In the genomic region with DNA sequence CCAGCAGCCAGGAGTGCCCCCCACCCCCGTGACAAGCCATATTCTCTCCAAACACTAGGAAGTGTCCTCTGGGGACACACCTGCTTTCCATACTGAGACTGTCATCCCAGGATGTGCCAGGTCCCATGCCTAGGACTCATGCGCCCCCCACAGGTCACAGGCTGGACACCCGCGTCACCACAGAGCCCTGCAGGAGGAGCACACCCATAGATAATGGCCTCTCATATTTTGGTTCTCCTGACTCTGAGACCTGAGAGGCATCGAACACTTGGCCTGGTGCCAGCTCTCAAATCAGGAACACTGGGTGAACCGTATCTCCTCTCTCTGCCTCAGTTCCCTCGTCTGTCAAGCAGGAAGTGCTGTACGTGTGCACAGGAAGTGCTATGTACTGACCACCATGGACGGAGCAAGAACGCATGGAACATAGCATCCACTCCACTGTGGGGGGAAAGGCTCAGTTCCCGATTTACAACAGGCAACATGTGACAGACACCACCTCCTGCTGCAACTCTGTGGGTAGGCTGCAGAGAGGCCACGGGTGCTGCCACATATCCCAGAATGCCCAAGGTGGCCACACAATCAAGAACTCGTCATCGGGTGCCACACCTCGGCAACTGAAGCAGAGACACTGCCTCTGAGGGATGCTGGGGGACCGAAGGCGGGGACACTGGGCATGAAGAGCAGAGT, we compare ENCODE assay signal across 12 mouse cellular contexts. TPM values are rescaled to one million over a fixed set of nuclear protein-coding genes. Genes with fewer than 3 reads are reported as not detected.
A peak's percentile ranks its signal among the peaks of the same experiment; 100 is the strongest.
DNase-seq lines count a peak whose midpoint lies in the region; ATAC-seq and TF ChIP-seq lines count a peak whose summit lies in the region.
"Had no signal": no experiment of that assay in that cellular context is flagged by ENCODE, and none has a peak within 500 bp of the region (broad histone marks: within the 10 kb centered on the region; RNA-seq: fewer than 3 reads in every experiment).

No protein-coding gene starts in this region.

- H3K27me3 ChIP-seq in heart, adult 2 months (ENCODE audit: control insufficient read depth, insufficient read depth, low read length) = no peaks in the 10 kb centered on the region
- peaks cover 32% of the 10 kb centered on the region for H3K27me3 ChIP-seq in heart, embryonic 12.5 days (replicated peaks)
- no peaks in the 10 kb centered on the region for H3K27me3 ChIP-seq in liver, embryonic 14.5 days (ENCODE audit: control insufficient read depth, insufficient read depth, low read length)
- no peaks in the 10 kb centered on the region for H3K27me3 ChIP-seq in liver, embryonic 12.5 days (replicated peaks)
- H3K27me3 ChIP-seq in intestine, embryonic 15.5 days (replicated peaks) = no peaks in the 10 kb centered on the region
- H3K27me3 ChIP-seq in forebrain, embryonic 11.5 days (ENCODE audit: control insufficient read depth, insufficient read depth, low read length) = no peaks in the 10 kb centered on the region
- H3K27me3 ChIP-seq: kidney, embryonic 15.5 days; neural tube, embryonic 13.5 days had no signal

- TF ChIP-seq EP300 in heart, adult 2 months (IDR thresholded peaks at IDR 0.05; ENCODE audit: insufficient read depth, low read depth, low read length) = no peak
- no peak for TF ChIP-seq EP300 in liver, embryonic 14.5 days (IDR thresholded peaks at IDR 0.05; ENCODE audit: low read depth)

- no peak overlapping the region for H3K4me3 ChIP-seq in heart, adult 2 months
- H3K4me3 ChIP-seq in heart, embryonic 12.5 days = no peak overlapping the region
- no peak overlapping the region for H3K4me3 ChIP-seq in liver, embryonic 14.5 days (ENCODE audit: insufficient read depth in 1 of 2, low read depth in 2 of 2, low read length in 2 of 2)
- no peak overlapping the region for H3K4me3 ChIP-seq in liver, embryonic 12.5 days
- H3K4me3 ChIP-seq in intestine, embryonic 15.5 days (replicated peaks) = no peak overlapping the region
- H3K4me3 ChIP-seq in forebrain, embryonic 11.5 days (ENCODE audit: low read depth, low read length) = no peak overlapping the region
- H3K4me3 ChIP-seq: kidney, embryonic 15.5 days; neural tube, embryonic 13.5 days had no signal

- no peak for ATAC-seq in heart, embryonic 12.5 days (ENCODE audit: insufficient number of reproducible peaks, low FRiP score)
- ATAC-seq in liver, embryonic 14.5 days (ENCODE audit: insufficient read depth) = no peak
- no peak for ATAC-seq in liver, embryonic 12.5 days
- ATAC-seq in intestine, embryonic 15.5 days = peak; percentile 67
- ATAC-seq in forebrain, embryonic 11.5 days (replicated peaks; ENCODE audit: low FRiP score) = no peak

- TF ChIP-seq POLR2A in heart, adult 2 months (IDR thresholded peaks at IDR 0.05; ENCODE audit: insufficient read depth, low read depth, low read length) = no peak

- no peak overlapping the region for H3K9ac ChIP-seq in heart, adult 2 months (ENCODE audit: low read depth, low read length)
- no peak overlapping the region for H3K9ac ChIP-seq in heart, embryonic 12.5 days
- H3K9ac ChIP-seq in liver, embryonic 14.5 days (replicated peaks) = no peak overlapping the region
- no peak overlapping the region for H3K9ac ChIP-seq in liver, embryonic 12.5 days
- H3K9ac ChIP-seq in intestine, embryonic 15.5 days = no peak overlapping the region
- no peak overlapping the region for H3K9ac ChIP-seq in forebrain, embryonic 11.5 days (ENCODE audit: low read length)
- H3K9ac ChIP-seq: kidney, embryonic 15.5 days; neural tube, embryonic 13.5 days had no signal

- no peaks in the 10 kb centered on the region for H3K9me3 ChIP-seq in heart, embryonic 12.5 days (replicated peaks)
- no peaks in the 10 kb centered on the region for H3K9me3 ChIP-seq in liver, embryonic 14.5 days (ENCODE audit: control insufficient read depth, low read length)
- H3K9me3 ChIP-seq in liver, embryonic 12.5 days (replicated peaks) = no peaks in the 10 kb centered on the region
- no peaks in the 10 kb centered on the region for H3K9me3 ChIP-seq in intestine, embryonic 15.5 days
- H3K9me3 ChIP-seq in forebrain, embryonic 11.5 days (ENCODE audit: control insufficient read depth, low read length) = no peaks in the 10 kb centered on the region
- H3K9me3 ChIP-seq: kidney, embryonic 15.5 days; neural tube, embryonic 13.5 days had no signal

- H3K79me2 ChIP-seq in heart, adult 2 months (replicated peaks; ENCODE audit: control insufficient read depth, insufficient read depth, low read length) = no peaks in the 10 kb centered on the region

- 56% methylated on average over 17 of the region's 17 CpGs for WGBS in heart, adult 2 months
- 56% methylated on average over 17 of the region's 17 CpGs for WGBS in heart, embryonic 12.5 days
- WGBS in liver, embryonic 14.5 days (ENCODE audit: insufficient replicate concordance) = 44% methylated on average over 17 of the region's 17 CpGs
- WGBS in liver, embryonic 12.5 days (ENCODE audit: insufficient replicate concordance) = 54% methylated on average over 17 of the region's 17 CpGs
- WGBS in intestine, embryonic 15.5 days = 66% methylated on average over 17 of the region's 17 CpGs
- whole genome bisulfite sequencing in forebrain, embryonic 11.5 days = 80% methylated on average over 17 of the region's 17 CpGs

- TF ChIP-seq CTCF in heart, adult 2 months (IDR thresholded peaks at IDR 0.05) = peak; percentile 16
- TF ChIP-seq CTCF in liver, embryonic 14.5 days (IDR thresholded peaks at IDR 0.05; ENCODE audit: low read depth) = peak; percentile 52; the same call in 1 of the 2 replicates

- H3K27ac ChIP-seq in heart, adult 2 months = no peak overlapping the region
- no peak overlapping the region for H3K27ac ChIP-seq in heart, embryonic 12.5 days (ENCODE audit: poor library complexity, severe bottlenecking)
- no peak overlapping the region for H3K27ac ChIP-seq in liver, embryonic 14.5 days
- no peak overlapping the region for H3K27ac ChIP-seq in liver, embryonic 12.5 days
- H3K27ac ChIP-seq in intestine, embryonic 15.5 days = no peak overlapping the region
- H3K27ac ChIP-seq in forebrain, embryonic 11.5 days (ENCODE audit: low read depth, low read length) = no peak overlapping the region
- H3K27ac ChIP-seq: kidney, embryonic 15.5 days; macrophage; neural tube, embryonic 13.5 days had no signal

- peak in 1 of 2 experiments; percentile 20 for DNase-seq in heart, adult 2 months
- no peak for DNase-seq in liver, embryonic 14.5 days (ENCODE audit: low read depth in 3 of 3, low spot score in 3 of 3)
- peak; percentile 24 for DNase-seq in brain, adult 2 months (ENCODE audit: low read depth, low spot score)
- DNase-seq in thymus, postnatal 4 days = no peak
- no peak for DNase-seq in forebrain, embryonic 11.5 days (ENCODE audit: low spot score)
- DNase-seq: thymus, postnatal 36 days had no signal

- H3K4me2 ChIP-seq in heart, embryonic 12.5 days = no peak overlapping the region
- no peak overlapping the region for H3K4me2 ChIP-seq in liver, embryonic 14.5 days (ENCODE audit: low read depth)
- H3K4me2 ChIP-seq in liver, embryonic 12.5 days = no peak overlapping the region
- no peak overlapping the region for H3K4me2 ChIP-seq in intestine, embryonic 15.5 days (replicated peaks)
- no peak overlapping the region for H3K4me2 ChIP-seq in forebrain, embryonic 11.5 days (ENCODE audit: low read depth, low read length, severe bottlenecking)
- H3K4me2 ChIP-seq: kidney, embryonic 15.5 days; neural tube, embryonic 13.5 days had no signal

- H3K36me3 ChIP-seq in heart, adult 2 months (ENCODE audit: control insufficient read depth, insufficient read depth, low read length) = no peaks in the 10 kb centered on the region
- H3K36me3 ChIP-seq in heart, embryonic 12.5 days = peaks cover 21% of the 10 kb centered on the region
- H3K36me3 ChIP-seq in liver, embryonic 14.5 days (replicated peaks; ENCODE audit: control insufficient read depth, insufficient read depth, low read depth) = no peaks in the 10 kb centered on the region
- H3K36me3 ChIP-seq in liver, embryonic 12.5 days = no peaks in the 10 kb centered on the region
- H3K36me3 ChIP-seq in intestine, embryonic 15.5 days = peaks cover 4% of the 10 kb centered on the region; the same call in 1 of the 2 replicates
- no peaks in the 10 kb centered on the region for H3K36me3 ChIP-seq in forebrain, embryonic 11.5 days (ENCODE audit: control insufficient read depth, insufficient read depth, low read length)
- H3K36me3 ChIP-seq: kidney, embryonic 15.5 days had no signal

- intact Hi-C loops in heart, adult 2 months (cut with DNase I) = no loop called here

- H3K4me1 ChIP-seq in heart, adult 2 months (ENCODE audit: control insufficient read depth, insufficient read depth, low read length) = peaks cover 12% of the 10 kb centered on the region
- peaks cover 34% of the 10 kb centered on the region for H3K4me1 ChIP-seq in heart, embryonic 12.5 days (replicated peaks)
- no peaks in the 10 kb centered on the region; a peak in 1 of 4 replicates for H3K4me1 ChIP-seq in liver, embryonic 14.5 days (replicated peaks; ENCODE audit: control insufficient read depth in 2 of 2, insufficient read depth in 2 of 2, low read length in 1 of 2)
- peaks cover 11% of the 10 kb centered on the region; the same call in 1 of the 2 replicates for H3K4me1 ChIP-seq in liver, embryonic 12.5 days
- peaks cover 14% of the 10 kb centered on the region; the same call in 1 of the 2 replicates for H3K4me1 ChIP-seq in intestine, embryonic 15.5 days (replicated peaks)
- H3K4me1 ChIP-seq in forebrain, embryonic 11.5 days (replicated peaks; ENCODE audit: control insufficient read depth, insufficient read depth, low read length) = no peaks in the 10 kb centered on the region

RNA-seq across cellular contexts. Expression of gene Nfatc2, which starts 53.7 kb away (rescaled TPM):
- total RNA-seq in heart, adult 2 months (2021) = 10 to 100 TPM; 11.2 to 18.3 TPM
- 10.2 and 12.8 TPM in 2 replicates for polyA plus RNA-seq in heart, adult 2 months (2012; rRNA removed)
- polyA plus RNA-seq in heart, embryonic 12.5 days (2016; fragmentation: Nextera tagmentation; extraction: Ambion mirVana) = 9.9 and 12.5 TPM in 2 replicates
- polyA plus RNA-seq in liver, embryonic 14.5 days (2012; rRNA removed) = 0.08 and 0.13 TPM in 2 replicates
- polyA plus RNA-seq in liver, embryonic 14.5 days (2014; fragmentation: Nextera tagmentation; extraction: Ambion mirVana) = 0.10 and 0.19 TPM in 2 replicates
- polyA plus RNA-seq in liver, embryonic 12.5 days (2016; fragmentation: Nextera tagmentation; extraction: Ambion mirVana) = 0.29 and 0.41 TPM in 2 replicates
- 1.8 and 2.4 TPM in 2 replicates for polyA plus RNA-seq in intestine, embryonic 15.5 days (2015; fragmentation: Nextera tagmentation; extraction: Ambion mirVana)
- polyA plus RNA-seq in forebrain, embryonic 11.5 days (2014; fragmentation: Nextera tagmentation; extraction: Ambion mirVana) = 0.55 and 0.89 TPM in 2 replicates
